Mouse (Mus musculus) ovary, adult 18-20 months (tissue): ENCODE measurements at regions not wholly inside any gene's neighbourhood (a gene's known extent, or its start where the extent isn't known, plus 50 kb on each side); places are given as distances from the start of the nearest gene placed in this dataset.

ENCODE experiments used
- DNase-seq: peaks from one replicate; pipeline ENCODE4 v3.0.0; 2022; ENCODE audit warnings: low spot score, mixed read lengths

- DNase-seq, result no peak
Measured at GRCm38 (mm10) chr1:72108678-72109077, 103.4 kb downstream of the Mreg start.

GRCm38 (mm10) chr1:72107125-72107524, 105.0 kb downstream of the Mreg start:
- no peak for DNase-seq

- no peak for DNase-seq
Measured at GRCm38 (mm10) chr1:72106655-72107054, 105.5 kb downstream of the Mreg start.

- DNase-seq, result no peak
Measured at GRCm38 (mm10) chr1:72105435-72106057, 106.6 kb downstream of the Mreg start.

- no peak for DNase-seq
Measured at GRCm38 (mm10) chr1:72103962-72104361, 108.1 kb downstream of the Mreg start.

GRCm38 (mm10) chr1:72103387-72103786, 108.7 kb downstream of the Mreg start:
- no peak for DNase-seq

GRCm38 (mm10) chr1:72099447-72099846, 112.7 kb downstream of the Mreg start:
- DNase-seq, result no peak

- DNase-seq, result no peak
Measured at GRCm38 (mm10) chr1:72091344-72091743, 120.8 kb downstream of the Mreg start.

GRCm38 (mm10) chr1:72085661-72086060, 126.4 kb downstream of the Mreg start:
- no peak for DNase-seq

GRCm38 (mm10) chr1:72084219-72084618, 127.9 kb downstream of the Mreg start:
- no peak for DNase-seq

GRCm38 (mm10) chr1:72082366-72082765, 129.7 kb downstream of the Mreg start:
- no peak for DNase-seq

- peak; percentile 46 for DNase-seq
Measured at GRCm38 (mm10) chr1:72081811-72082210, 130.3 kb downstream of the Mreg start.

GRCm38 (mm10) chr1:72078926-72079550, 133.1 kb downstream of the Mreg start:
- no peak for DNase-seq

GRCm38 (mm10) chr1:72076341-72076740, 135.8 kb downstream of the Mreg start:
- no peak for DNase-seq

GRCm38 (mm10) chr1:72075464-72075863, 136.6 kb downstream of the Mreg start:
- no peak for DNase-seq

GRCm38 (mm10) chr1:72073245-72073644, 138.9 kb downstream of the Mreg start:
- DNase-seq, result no peak

GRCm38 (mm10) chr1:72070489-72070888, 141.6 kb downstream of the Mreg start:
- DNase-seq, result no peak

- DNase-seq, result no peak
Measured at GRCm38 (mm10) chr1:72069056-72069455, 143.1 kb downstream of the Mreg start.

- DNase-seq, result no peak
Measured at GRCm38 (mm10) chr1:72065090-72065489, 147.0 kb downstream of the Mreg start.

GRCm38 (mm10) chr1:72060393-72060792, 151.7 kb downstream of the Mreg start:
- DNase-seq, result no peak

GRCm38 (mm10) chr1:72058045-72058703, 153.9 kb downstream of the Mreg start:
- no peak for DNase-seq

GRCm38 (mm10) chr1:72054541-72054940, 157.6 kb downstream of the Mreg start:
- DNase-seq, result no peak

GRCm38 (mm10) chr1:72050858-72051257, 161.2 kb downstream of the Mreg start:
- no peak for DNase-seq
